Mouse (Mus musculus): ENCODE data around the gene Grin3a.

The Grin3a gene

DNA sequence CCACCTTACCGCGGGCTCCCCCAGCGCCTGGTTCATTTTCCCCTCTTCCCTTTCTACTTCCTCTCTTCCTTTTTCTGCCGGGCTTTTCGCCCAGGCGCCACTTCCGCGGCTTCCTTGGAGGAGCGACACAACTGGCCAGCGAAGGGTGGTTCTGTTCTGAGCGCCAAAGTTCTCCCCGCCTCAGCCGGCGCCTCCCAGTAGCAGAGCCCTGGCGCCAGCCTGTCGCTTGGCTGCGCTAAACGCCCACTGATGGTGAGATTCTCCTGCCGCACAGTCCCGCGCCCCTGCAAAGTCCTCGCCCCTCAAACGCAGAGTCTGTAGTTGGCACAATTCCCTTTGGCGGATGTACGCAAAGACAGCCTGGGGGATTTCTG, at the start of gene Grin3a:
Gene Grin3a, minus strand, starts transcription at position 133 of the 374 bp plus-strand sequence.
- CTCF ChIA-PET: interaction anchor here in 1 of 4 experiments (1.6 kb wide), 1 partner anchor 8 kb away, joined by 5 read pairs; no protein-coding TSS in a partner anchor
- POLR2A ChIA-PET: interaction anchor here in 2 of 4 experiments (0.6 to 1.6 kb wide), 2 partner anchors 8 to 559 kb away, joined by 3 to 4 read pairs; no protein-coding TSS in a partner anchor

DNA sequence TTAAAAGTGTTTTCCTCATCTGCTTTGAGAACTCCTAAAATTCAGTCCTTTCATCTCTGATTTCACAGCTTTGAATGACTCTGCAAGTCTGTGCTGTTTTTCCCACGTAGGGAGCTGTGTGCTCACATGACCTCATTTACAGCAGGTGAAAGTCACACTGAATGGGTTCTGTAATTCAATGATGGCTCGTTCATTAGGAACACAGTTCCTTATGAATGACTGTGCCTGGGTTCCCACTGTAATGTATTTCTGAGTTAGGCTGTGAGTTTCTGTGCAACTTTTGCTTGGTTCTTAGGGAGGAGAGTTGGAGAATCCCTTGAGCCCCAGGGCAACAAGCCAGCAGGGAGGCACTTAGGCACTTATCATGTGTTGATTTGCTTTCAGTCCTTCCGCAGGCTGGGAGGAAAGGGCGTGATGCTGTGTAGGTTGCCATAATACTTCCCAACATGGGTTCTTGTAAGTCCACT, 46.3 kb upstream of the Grin3a start:
- POLR2A ChIA-PET: no interaction called here
- CTCF ChIA-PET: interaction anchor here in 1 of 4 experiments (0.9 kb wide), 1 partner anchor 203 kb away, joined by 3 read pairs; no protein-coding TSS in a partner anchor

GRCm38 (mm10) chr4:49877084-49877483, 31.5 kb upstream of the Grin3a start:
- POLR2A ChIA-PET: no interaction called here
- CTCF ChIA-PET: interaction anchor here in 1 of 4 experiments (0.6 kb wide), 1 partner anchor 188 kb away, joined by 3 read pairs; no protein-coding TSS in a partner anchor

DNA sequence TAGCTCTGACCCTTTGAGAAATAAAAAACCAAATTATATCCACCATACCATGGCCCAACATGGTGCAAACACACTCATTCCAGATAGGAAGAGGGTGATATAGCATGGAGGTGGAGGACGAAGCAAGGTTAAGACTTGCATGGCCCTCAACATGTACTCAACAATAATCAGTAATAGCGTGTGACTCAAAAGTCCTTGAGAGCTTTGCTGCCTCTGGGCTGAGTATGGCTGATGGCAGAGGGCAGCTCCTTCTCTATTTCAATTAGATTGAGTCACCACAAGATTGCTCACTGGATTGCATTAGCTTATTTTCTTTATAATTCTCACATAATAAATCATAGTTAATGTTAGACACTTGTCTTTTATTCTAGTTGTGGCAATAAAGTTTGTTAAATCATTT, 15.1 kb upstream of the Grin3a start:
- ChIA-PET POLR2A (no interaction called here), CTCF (no interaction called here)

DNA sequence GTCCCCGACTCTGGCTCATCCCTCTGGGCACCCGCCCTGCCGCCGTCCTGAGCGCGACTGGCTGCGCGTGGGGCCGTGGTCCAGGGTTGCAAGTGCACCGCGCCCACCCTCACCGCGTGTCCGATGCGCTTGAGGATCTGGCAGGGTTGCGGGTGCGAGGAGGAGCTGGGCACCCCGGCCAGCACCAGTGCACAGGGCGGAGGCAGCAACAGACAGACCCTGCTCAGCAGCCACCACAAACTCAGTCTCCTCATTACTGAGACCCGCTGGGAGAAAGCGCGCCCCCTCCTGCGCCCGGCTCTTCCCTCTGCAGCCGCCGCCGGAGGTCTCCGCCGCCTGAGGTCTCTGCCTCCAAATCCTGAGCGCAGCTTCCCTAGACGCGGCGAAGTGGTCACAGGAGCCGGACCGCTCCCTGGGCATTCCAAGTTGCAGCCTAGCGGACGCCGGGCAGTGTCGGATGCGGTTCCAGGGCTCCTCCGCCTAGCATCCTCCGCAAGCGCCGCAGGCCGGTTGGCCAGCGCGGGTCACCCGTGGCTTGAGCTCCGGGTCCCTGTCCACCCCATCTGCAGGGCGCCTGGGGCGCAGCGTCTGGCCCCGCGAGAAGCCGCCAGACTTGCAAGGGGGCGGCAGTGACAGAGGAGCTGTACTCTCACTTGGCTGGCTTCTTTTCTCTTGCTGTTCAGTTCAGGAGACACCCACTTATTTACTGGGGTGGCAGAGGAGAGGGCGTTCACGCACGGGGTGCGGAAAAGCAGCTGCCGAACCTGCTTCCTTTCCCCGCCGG, 524 bp downstream of the Grin3a start:
- ChIA-PET CTCF (interaction anchor here in 2 of 4 experiments (1.5 to 1.6 kb wide), 3 partner anchors 9 to 278 kb away, joined by 4 to 5 read pairs (median 5); no protein-coding TSS in a partner anchor), POLR2A (interaction anchor here in 2 of 4 experiments (0.6 to 1.6 kb wide), 2 partner anchors 8 to 558 kb away, joined by 3 to 4 read pairs; no protein-coding TSS in a partner anchor)

- CTCF ChIA-PET: interaction anchor here in 2 of 4 experiments (1.5 to 1.6 kb wide), 2 partner anchors 156 to 277 kb away, joined by 4 to 5 read pairs; no protein-coding TSS in a partner anchor
- POLR2A ChIA-PET: interaction anchor here in 1 of 4 experiments (1.6 kb wide), 1 partner anchor 9 kb away, joined by 4 read pairs; no protein-coding TSS in a partner anchor
Measured at GRCm38 (mm10) chr4:49844274-49844827, 1.2 kb downstream of the Grin3a start.

DNA sequence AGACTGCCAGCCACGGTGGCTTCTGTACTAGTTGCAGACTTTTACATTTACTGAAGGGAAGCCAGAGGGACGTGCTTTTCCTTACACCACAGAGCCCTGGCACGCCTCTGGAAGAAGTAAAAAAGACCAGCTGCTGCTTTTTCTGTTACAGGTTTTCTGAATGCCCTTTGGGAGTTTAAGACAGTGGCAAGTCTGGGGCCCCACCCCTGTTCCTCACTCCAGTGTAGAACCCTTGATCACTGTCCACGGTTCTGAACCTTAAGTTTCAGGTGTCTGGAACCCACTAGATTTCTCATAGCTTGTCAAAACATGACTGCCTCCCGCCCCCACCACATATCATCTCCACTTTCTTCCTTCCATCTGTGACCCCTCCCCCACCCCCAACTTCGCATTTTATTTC, 1.8 kb downstream of the Grin3a start:
- POLR2A ChIA-PET: no interaction called here
- CTCF ChIA-PET: interaction anchor here in 2 of 4 experiments (1.5 to 1.6 kb wide), 2 partner anchors 155 to 276 kb away, joined by 4 to 5 read pairs; no protein-coding TSS in a partner anchor

- CTCF ChIA-PET: interaction anchor here in 1 of 4 experiments (1.2 kb wide), 1 partner anchor 205 kb away, joined by 3 read pairs; no protein-coding TSS in a partner anchor
- POLR2A ChIA-PET: no interaction called here
Measured at GRCm38 (mm10) chr4:49832035-49832434, 13.5 kb downstream of the Grin3a start.

GRCm38 (mm10) chr4:49813852-49814251, 31.7 kb downstream of the Grin3a start:
- ChIA-PET POLR2A (interaction anchor here in 1 of 4 experiments (0.8 kb wide), 1 partner anchor 26 kb away, joined by 3 read pairs; no protein-coding TSS in a partner anchor), CTCF (no interaction called here)

- ChIA-PET POLR2A (no interaction called here), CTCF (no interaction called here)
Measured at GRCm38 (mm10) chr4:49806791-49807190, 38.8 kb downstream of the Grin3a start.

GRCm38 (mm10) chr4:49799338-49799737, 46.2 kb downstream of the Grin3a start:
- ChIA-PET POLR2A (no interaction called here), CTCF (interaction anchor here in 1 of 4 experiments (0.7 kb wide), 1 partner anchor 27 kb away, joined by 3 read pairs; no protein-coding TSS in a partner anchor)

- ChIA-PET POLR2A (interaction anchor here in 1 of 4 experiments (0.6 kb wide), 1 partner anchor 43 kb away, joined by 3 read pairs; no protein-coding TSS in a partner anchor), CTCF (no interaction called here)
Measured at GRCm38 (mm10) chr4:49788971-49789370, 56.6 kb downstream of the Grin3a start.

GRCm38 (mm10) chr4:49742847-49743246, 102.7 kb downstream of the Grin3a start:
- ChIA-PET POLR2A (interaction anchor here in 1 of 4 experiments (1.3 kb wide), 1 partner anchor 9 kb away, joined by 5 read pairs; no protein-coding TSS in a partner anchor), CTCF (no interaction called here)

DNA sequence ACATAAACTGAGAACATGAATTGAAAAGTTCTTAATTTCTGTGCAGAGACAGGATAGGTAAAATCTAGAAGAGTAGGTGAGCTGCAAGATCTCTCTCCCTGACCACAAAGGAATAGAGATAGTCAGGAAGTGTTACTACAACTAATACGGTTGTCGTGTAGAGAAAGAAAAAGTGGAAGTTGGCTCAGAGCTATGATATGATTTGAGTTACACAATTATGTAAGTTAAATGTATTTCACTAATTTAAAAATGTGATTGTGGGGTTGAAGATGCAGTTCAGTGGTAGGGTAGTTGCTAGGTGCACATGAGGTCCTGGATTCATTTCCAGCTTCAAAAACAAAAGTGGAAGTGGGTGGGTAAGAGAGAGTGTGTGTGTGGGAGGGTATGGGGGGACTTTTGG, 103.6 kb downstream of the Grin3a start:
- CTCF ChIA-PET: no interaction called here
- POLR2A ChIA-PET: interaction anchor here in 1 of 4 experiments (1.3 kb wide), 1 partner anchor 10 kb away, joined by 5 read pairs; no protein-coding TSS in a partner anchor

GRCm38 (mm10) chr4:49740796-49741766, 104.5 kb downstream of the Grin3a start:
- CTCF ChIA-PET: interaction anchor here in 1 of 4 experiments (0.6 kb wide), 1 partner anchor 79 kb away, joined by 3 read pairs; no protein-coding TSS in a partner anchor
- POLR2A ChIA-PET: no interaction called here

DNA sequence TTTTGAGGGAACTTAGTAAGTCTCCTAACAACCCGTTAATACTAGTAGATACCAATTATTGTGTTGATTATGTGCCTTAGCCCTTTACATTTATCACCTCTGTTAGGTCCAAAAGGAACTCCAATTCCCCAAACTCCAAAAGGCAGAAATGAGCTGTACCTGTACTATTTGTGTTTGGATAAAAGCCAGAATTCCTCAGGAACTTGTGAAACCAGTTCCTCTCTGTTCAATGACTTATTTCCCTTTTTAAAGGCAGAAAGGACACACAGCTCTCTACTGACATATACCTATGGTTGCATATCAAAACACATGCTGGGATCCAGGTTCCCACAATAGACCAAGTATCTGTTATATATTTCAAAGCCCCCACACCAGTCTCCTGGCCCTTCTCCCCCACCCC, 106.0 kb downstream of the Grin3a start:
- POLR2A ChIA-PET: no interaction called here

GRCm38 (mm10) chr4:49729326-49729725, 116.2 kb downstream of the Grin3a start:
- POLR2A ChIA-PET: no interaction called here
- CTCF ChIA-PET: no interaction called here

More for the DNA sequence above, 106.0 kb downstream of the Grin3a start:
- CTCF ChIA-PET: no interaction called here

- ChIA-PET CTCF (no interaction called here), POLR2A (no interaction called here)
Measured at GRCm38 (mm10) chr4:49723908-49724307, 121.6 kb downstream of the Grin3a start.

Data from embryonic stem cell, embryonic (primary cell).